In the genomic region with DNA sequence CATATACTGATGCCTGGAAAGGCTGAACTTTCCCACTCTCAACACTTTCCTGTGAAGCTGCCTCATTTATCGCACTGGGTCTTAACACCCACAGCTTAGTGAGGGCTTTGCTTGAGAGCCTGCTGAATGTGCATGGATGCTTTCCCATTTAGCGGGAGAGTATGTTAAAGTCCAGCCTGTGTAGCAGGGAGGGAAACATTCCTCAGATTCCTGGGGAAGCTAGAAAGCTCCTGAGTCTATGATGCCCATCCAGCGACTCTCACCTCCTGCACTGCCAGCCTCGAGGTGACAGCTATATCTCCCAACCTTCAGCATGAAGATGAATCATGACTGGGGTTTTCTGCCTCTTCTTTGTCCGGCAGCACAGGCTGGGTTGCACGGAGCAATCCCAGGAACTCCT, we compare ENCODE assay signal across 32 mouse cellular contexts.
"Had no signal": no experiment of that assay in that cellular context is flagged by ENCODE, and none has a peak within 500 bp of the region (broad histone marks: within the 10 kb centered on the region; RNA-seq: fewer than 3 reads in every experiment).

No protein-coding gene starts in this region.

- ATAC-seq: liver, embryonic 12.5 days; liver, postnatal 0 days; lung, postnatal 0 days; midbrain, embryonic 13.5 days; midbrain, embryonic 15.5 days; midbrain, embryonic 16.5 days had no signal

- H3K4me3 ChIP-seq: limb, embryonic 10.5 days; limb, embryonic 12.5 days; limb, embryonic 13.5 days; limb, embryonic 15.5 days; liver, embryonic 12.5 days; liver, embryonic 13.5 days; liver, embryonic 15.5 days; lung, embryonic 15.5 days; megakaryocyte, embryonic 14.5 days; midbrain, embryonic 10.5 days; midbrain, embryonic 12.5 days; midbrain, embryonic 13.5 days; midbrain, embryonic 15.5 days; myocyte; neural tube, embryonic 12.5 days had no signal

- H3K9me3 ChIP-seq: limb, embryonic 15.5 days; liver, embryonic 12.5 days; liver, embryonic 13.5 days; liver, embryonic 15.5 days; lung, embryonic 15.5 days; midbrain, embryonic 10.5 days; midbrain, embryonic 12.5 days; midbrain, embryonic 13.5 days; midbrain, embryonic 15.5 days; neural tube, embryonic 12.5 days had no signal

- H3K27me3 ChIP-seq: limb, embryonic 12.5 days; limb, embryonic 13.5 days; limb, embryonic 15.5 days; liver, embryonic 13.5 days; lung, embryonic 15.5 days; midbrain, embryonic 12.5 days; midbrain, embryonic 13.5 days; midbrain, embryonic 15.5 days; neural tube, embryonic 12.5 days had no signal

- H3K4me1 ChIP-seq: liver, embryonic 12.5 days; liver, embryonic 13.5 days; liver, embryonic 15.5 days; lung, embryonic 15.5 days; megakaryocyte, embryonic 14.5 days; midbrain, embryonic 10.5 days; midbrain, embryonic 12.5 days; midbrain, embryonic 13.5 days; midbrain, embryonic 15.5 days; neural tube, embryonic 12.5 days had no signal

- H3K9ac ChIP-seq: limb, embryonic 12.5 days; limb, embryonic 13.5 days; limb, embryonic 15.5 days; liver, embryonic 12.5 days; liver, embryonic 13.5 days; liver, embryonic 14.5 days; liver, embryonic 15.5 days; liver, postnatal 0 days; lung, embryonic 14.5 days; lung, embryonic 15.5 days; midbrain, embryonic 12.5 days; midbrain, embryonic 13.5 days; midbrain, embryonic 15.5 days; neural tube, embryonic 12.5 days had no signal

- H3K27ac ChIP-seq: limb, embryonic 10.5 days; limb, embryonic 12.5 days; limb, embryonic 13.5 days; limb, embryonic 15.5 days; liver, embryonic 12.5 days; liver, embryonic 13.5 days; liver, embryonic 14.5 days; liver, embryonic 15.5 days; lung, embryonic 15.5 days; macrophage; midbrain, embryonic 10.5 days; midbrain, embryonic 12.5 days; midbrain, embryonic 13.5 days; midbrain, embryonic 15.5 days; neural tube, embryonic 12.5 days had no signal

- DNase-seq: left cerebral cortex, postnatal 4 days; liver; liver, embryonic 13.5 days; liver, postnatal 0 days; lung, adult 18-20 months; lung, adult 2 months; lung, embryonic 14.5 days; lung, postnatal 10 days; lung, postnatal 14 days; lung, postnatal 36 days; lung, postnatal 4 days; midbrain, embryonic 14.5 days had no signal

- H3K4me2 ChIP-seq: limb, embryonic 12.5 days; limb, embryonic 13.5 days; limb, embryonic 15.5 days; liver, embryonic 11.5 days; liver, embryonic 12.5 days; liver, embryonic 13.5 days; liver, embryonic 15.5 days; lung, embryonic 14.5 days; lung, embryonic 15.5 days; midbrain, embryonic 11.5 days; midbrain, embryonic 12.5 days; midbrain, embryonic 13.5 days; midbrain, embryonic 15.5 days; neural tube, embryonic 12.5 days had no signal

- H3K36me3 ChIP-seq: limb, embryonic 10.5 days; limb, embryonic 12.5 days; limb, embryonic 13.5 days; limb, embryonic 15.5 days; liver, embryonic 12.5 days; liver, embryonic 13.5 days; liver, embryonic 15.5 days; lung, embryonic 15.5 days; midbrain, embryonic 10.5 days; midbrain, embryonic 12.5 days; midbrain, embryonic 13.5 days; midbrain, embryonic 15.5 days; neural tube, embryonic 12.5 days had no signal
